Mouse (Mus musculus) liver, embryonic 11.5 days (tissue): ENCODE measurements at regions not wholly inside any gene's neighbourhood (a gene's known extent, or its start where the extent isn't known, plus 50 kb on each side); places are given as distances from the start of the nearest gene placed in this dataset.

Experiments
- ATAC-seq: fragments of 200-750 bp; cut with Nextera tagmentation; replicated peaks from 2 replicates; pipeline ENCODE4 v1.8.0; 2017; ENCODE audit warnings: moderate number of reproducible peaks, mild to moderate bottlenecking, moderate TSS enrichment, moderate library complexity; ENCODE audit not compliant: low FRiP score
- DNase-seq: peaks from one replicate; pipeline ENCODE4 v3.0.0-alpha.2; 2017; ENCODE audit warnings: low spot score
- H3K27ac ChIP-seq: fragments of 300-500 bp; sonication (generic); 2 replicates; pipeline ENCODE4 v1.5.1; 2014; ENCODE audit warnings: mild to moderate bottlenecking, low read depth, low read length, control low read depth
- H3K27me3 ChIP-seq: fragments of 300-500 bp; sonication (generic); replicated peaks from 2 replicates; pipeline ENCODE4 v1.6.1; 2014; ENCODE audit warnings: low read length, mixed read lengths; ENCODE audit not compliant: control insufficient read depth, insufficient read depth
- H3K36me3 ChIP-seq: fragments of 300-500 bp; sonication (generic); 2 replicates; pipeline ENCODE4 v1.6.1; 2014; ENCODE audit warnings: mild to moderate bottlenecking, low read length, moderate library complexity, mixed read lengths; ENCODE audit not compliant: control insufficient read depth, insufficient read depth
- H3K4me1 ChIP-seq: fragments of 300-500 bp; sonication (generic); replicated peaks from 2 replicates; pipeline ENCODE4 v1.6.1; 2014; ENCODE audit warnings: low read length, mixed read lengths; ENCODE audit not compliant: control insufficient read depth, insufficient read depth
- H3K4me2 ChIP-seq: fragments of 300-500 bp; sonication (generic); 2 replicates; pipeline ENCODE4 v1.6.1; 2014; ENCODE audit warnings: mild to moderate bottlenecking, control low read depth, moderate library complexity
- H3K4me3 ChIP-seq: fragments of 300-500 bp; sonication (generic); 2 replicates; pipeline ENCODE4 v1.5.1; 2014; ENCODE audit warnings: low read depth, low read length, control low read depth
- H3K9ac ChIP-seq: fragments of 300-500 bp; sonication (generic); 2 replicates; pipeline ENCODE4 v1.6.1; 2014; ENCODE audit warnings: low read depth, low read length, control low read depth
- H3K9me3 ChIP-seq: fragments of 300-500 bp; sonication (generic); 2 replicates; pipeline ENCODE4 v1.6.1; 2016; ENCODE audit warnings: low read length, inconsistent platforms, mixed read lengths; ENCODE audit not compliant: control insufficient read depth
- WGBS: fragments of 180-500 bp; shearing (Covaris S2); extraction: QIAGEN DNeasy Blood & Tissue Kit; methylation state at CpG from one replicate; pipeline ENCODE4 v1.1.7; 2014; 5-methylcytosine and 5-hydroxymethylcytosine counted together

DNA sequence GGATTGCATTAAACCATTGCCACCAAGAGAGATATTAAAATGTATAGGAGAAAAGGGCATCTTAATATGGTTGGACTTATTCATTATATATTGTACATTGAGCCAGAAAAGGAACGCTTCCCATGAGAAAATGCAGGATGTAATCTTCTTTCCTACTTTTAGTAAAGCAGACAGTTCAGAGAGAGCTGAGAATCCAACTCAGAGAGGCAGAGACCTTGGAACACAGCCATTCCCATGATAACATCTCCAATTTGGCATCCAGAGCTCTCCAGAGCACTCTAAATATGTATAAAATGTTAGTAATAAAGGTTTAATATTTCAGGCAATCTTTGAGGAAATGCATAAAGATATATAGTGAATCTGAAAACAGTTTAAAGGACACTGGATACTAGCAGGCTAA, 199.3 kb upstream of the Asb5 start:
- WGBS = 95% methylated on average over 1 of the region's 1 CpGs
- ATAC-seq (no peak), DNase-seq (no peak)
- Histone ChIP-seq H3K4me3 (no peak overlapping the region), H3K4me2 (no peak overlapping the region), H3K36me3 (no peaks in the 10 kb centered on the region), H3K4me1 (no peaks in the 10 kb centered on the region), H3K27ac (no peak overlapping the region), H3K9me3 (no peaks in the 10 kb centered on the region), H3K9ac (no peak overlapping the region), H3K27me3 (no peaks in the 10 kb centered on the region)

DNA sequence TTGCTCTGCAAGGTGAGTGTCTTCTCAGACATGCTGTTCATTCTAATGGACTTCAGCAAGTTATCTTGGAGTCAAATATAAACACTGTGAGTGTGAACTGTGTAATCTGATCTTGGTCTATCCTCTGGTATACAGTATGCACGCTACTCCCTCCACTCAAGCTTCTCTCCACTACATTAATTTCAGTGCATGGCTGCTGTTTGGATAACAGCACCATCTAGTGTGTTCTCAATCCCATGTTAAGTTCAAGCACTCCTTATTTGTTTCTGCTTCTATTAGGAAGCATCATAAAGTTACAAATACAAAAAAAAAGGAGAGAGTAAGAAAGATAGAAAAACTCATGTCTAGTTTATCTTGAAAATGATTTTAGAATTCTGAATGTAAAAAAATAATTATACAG, 197.5 kb upstream of the Asb5 start:
- DNase-seq = no peak
- ATAC-seq = no peak
- no peaks in the 10 kb centered on the region for H3K4me1 ChIP-seq
- no peak overlapping the region for H3K9ac ChIP-seq
- no peak overlapping the region for H3K4me2 ChIP-seq
- H3K27ac ChIP-seq = no peak overlapping the region
- no peak overlapping the region for H3K4me3 ChIP-seq
- H3K36me3 ChIP-seq = no peaks in the 10 kb centered on the region
- H3K27me3 ChIP-seq = no peaks in the 10 kb centered on the region
- WGBS = 44% methylated on average over 1 of the region's 1 CpGs
- no peaks in the 10 kb centered on the region for H3K9me3 ChIP-seq

DNA sequence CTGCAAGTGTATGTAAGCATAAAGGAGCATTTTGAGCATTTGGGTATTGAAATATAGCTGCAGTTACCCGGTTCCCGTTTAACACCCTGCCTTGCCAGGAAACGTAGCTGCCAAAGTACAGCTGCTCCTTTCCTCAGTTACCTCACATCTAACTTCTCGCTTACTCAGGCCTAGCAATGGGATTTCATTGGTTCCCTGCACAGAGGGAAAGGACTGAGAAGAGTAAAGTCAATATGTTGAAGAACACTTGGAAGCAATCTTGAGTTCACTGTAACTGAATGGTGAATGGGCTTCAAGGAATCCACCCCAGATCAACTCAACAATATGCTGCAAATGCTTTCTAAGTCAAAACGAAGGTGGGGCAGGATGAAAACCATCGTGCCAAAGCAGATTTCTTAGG, 178.3 kb upstream of the Asb5 start:
- H3K4me2 ChIP-seq = no peak overlapping the region
- no peaks in the 10 kb centered on the region for H3K4me1 ChIP-seq
- ATAC-seq (no peak), DNase-seq (no peak)
- H3K27ac ChIP-seq = no peak overlapping the region
- no peaks in the 10 kb centered on the region for H3K36me3 ChIP-seq
- no peaks in the 10 kb centered on the region for H3K27me3 ChIP-seq
- H3K9me3 ChIP-seq = no peaks in the 10 kb centered on the region
- no peak overlapping the region for H3K4me3 ChIP-seq
- no peak overlapping the region for H3K9ac ChIP-seq
- WGBS = 83% methylated on average over 6 of the region's 6 CpGs

DNA sequence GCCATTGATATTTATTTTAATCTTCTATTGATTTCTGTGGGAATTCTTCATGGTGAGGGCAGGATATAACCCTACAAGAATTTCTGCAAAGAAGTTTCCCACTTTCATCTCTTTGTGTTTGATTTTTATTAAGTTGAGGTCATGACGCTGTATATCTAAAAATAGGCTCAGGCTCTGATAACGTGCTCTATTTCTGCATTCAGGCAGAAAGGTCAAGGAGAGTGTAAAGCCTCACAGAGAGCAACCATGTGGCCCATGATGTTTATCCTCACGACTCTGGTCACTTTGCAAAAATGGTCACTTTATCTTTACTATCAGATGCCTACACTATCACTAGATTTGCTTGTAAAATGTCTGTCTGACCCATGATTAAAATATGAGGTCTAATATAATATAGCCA, 167.7 kb upstream of the Asb5 start:
- no peaks in the 10 kb centered on the region for H3K27me3 ChIP-seq
- H3K9ac ChIP-seq = no peak overlapping the region
- no peak overlapping the region for H3K27ac ChIP-seq
- no peaks in the 10 kb centered on the region for H3K4me1 ChIP-seq
- H3K9me3 ChIP-seq = no peaks in the 10 kb centered on the region
- no peaks in the 10 kb centered on the region for H3K36me3 ChIP-seq
- DNase-seq = no peak
- no peak overlapping the region for H3K4me2 ChIP-seq
- WGBS = 44% methylated on average over 3 of the region's 3 CpGs
- H3K4me3 ChIP-seq = no peak overlapping the region
- ATAC-seq = no peak

DNA sequence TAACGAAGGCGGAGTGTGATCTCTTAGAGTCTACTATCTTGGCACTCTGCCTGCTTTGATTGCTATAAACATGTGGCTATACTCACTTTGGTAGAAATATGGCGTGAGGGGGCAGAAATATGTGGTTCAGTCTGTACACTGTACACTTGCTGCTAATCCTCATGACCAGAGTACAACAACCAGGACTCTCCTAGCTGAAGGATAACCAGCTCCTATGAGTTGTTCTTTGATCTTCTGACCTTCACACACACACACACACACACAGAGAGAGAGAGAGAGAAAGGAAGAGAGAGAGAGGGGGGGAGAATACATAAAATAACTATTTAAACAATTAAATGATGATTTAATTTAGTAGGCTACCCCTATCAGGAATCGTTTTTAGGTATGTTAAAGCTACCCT, 158.9 kb upstream of the Asb5 start:
- DNase-seq (no peak), ATAC-seq (no peak)
- Histone ChIP-seq H3K4me2 (no peak overlapping the region), H3K9me3 (no peaks in the 10 kb centered on the region), H3K27me3 (no peaks in the 10 kb centered on the region), H3K9ac (no peak overlapping the region), H3K4me3 (no peak overlapping the region), H3K27ac (no peak overlapping the region), H3K4me1 (no peaks in the 10 kb centered on the region), H3K36me3 (no peaks in the 10 kb centered on the region)
- WGBS = 77% methylated on average over 4 of the region's 4 CpGs

DNA sequence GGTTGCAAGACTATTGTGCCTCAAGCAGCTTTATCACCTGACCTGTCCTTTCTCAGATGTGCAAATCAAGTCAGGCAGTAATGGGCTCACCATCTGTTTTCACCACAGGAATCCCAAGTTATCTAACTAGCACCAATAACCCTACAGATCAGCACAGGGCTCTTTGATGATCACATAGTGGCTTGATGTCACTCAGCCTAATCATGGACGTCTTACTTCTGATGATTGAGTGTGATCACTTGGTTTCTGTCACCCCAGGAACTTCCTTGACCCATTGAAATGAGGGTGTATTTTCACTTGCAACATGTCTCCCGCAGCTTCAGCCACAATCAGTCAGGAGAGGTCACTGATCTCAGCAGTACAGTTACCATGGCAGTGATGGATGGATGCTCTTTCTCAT, 158.3 kb upstream of the Asb5 start:
- WGBS = 36% methylated on average over 2 of the region's 2 CpGs
- H3K36me3 ChIP-seq = no peaks in the 10 kb centered on the region
- DNase-seq = no peak
- no peaks in the 10 kb centered on the region for H3K27me3 ChIP-seq
- no peak overlapping the region for H3K4me2 ChIP-seq
- H3K27ac ChIP-seq = no peak overlapping the region
- H3K4me1 ChIP-seq = no peaks in the 10 kb centered on the region
- no peak overlapping the region for H3K9ac ChIP-seq
- no peaks in the 10 kb centered on the region for H3K9me3 ChIP-seq
- ATAC-seq = no peak
- H3K4me3 ChIP-seq = no peak overlapping the region

DNA sequence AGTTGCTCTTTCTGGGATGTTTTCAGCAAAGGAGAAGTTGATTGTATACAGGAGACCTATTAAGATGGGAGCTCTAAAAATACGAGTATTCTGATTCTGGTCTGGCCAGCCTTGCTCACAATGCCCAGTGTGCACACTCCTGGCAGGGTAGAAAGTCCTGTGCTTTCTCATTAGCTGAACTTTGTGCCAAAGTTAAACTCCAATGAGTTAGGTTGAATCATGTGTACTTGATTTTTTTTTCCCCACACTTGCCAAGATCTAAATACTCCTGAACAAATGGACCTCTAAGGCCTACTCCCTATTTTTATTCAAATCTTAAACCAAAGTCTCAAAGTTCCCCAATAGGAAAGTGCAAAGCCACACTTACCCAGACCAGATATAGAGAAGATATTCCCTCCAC, 156.5 kb upstream of the Asb5 start:
- no peaks in the 10 kb centered on the region for H3K4me1 ChIP-seq
- H3K27me3 ChIP-seq = no peaks in the 10 kb centered on the region
- H3K4me3 ChIP-seq = no peak overlapping the region
- no peak overlapping the region for H3K9ac ChIP-seq
- no peaks in the 10 kb centered on the region for H3K9me3 ChIP-seq
- no peak for ATAC-seq
- H3K4me2 ChIP-seq = no peak overlapping the region
- H3K27ac ChIP-seq = no peak overlapping the region
- H3K36me3 ChIP-seq = no peaks in the 10 kb centered on the region
- WGBS = 77% methylated on average over 1 of the region's 1 CpGs
- no peak for DNase-seq

DNA sequence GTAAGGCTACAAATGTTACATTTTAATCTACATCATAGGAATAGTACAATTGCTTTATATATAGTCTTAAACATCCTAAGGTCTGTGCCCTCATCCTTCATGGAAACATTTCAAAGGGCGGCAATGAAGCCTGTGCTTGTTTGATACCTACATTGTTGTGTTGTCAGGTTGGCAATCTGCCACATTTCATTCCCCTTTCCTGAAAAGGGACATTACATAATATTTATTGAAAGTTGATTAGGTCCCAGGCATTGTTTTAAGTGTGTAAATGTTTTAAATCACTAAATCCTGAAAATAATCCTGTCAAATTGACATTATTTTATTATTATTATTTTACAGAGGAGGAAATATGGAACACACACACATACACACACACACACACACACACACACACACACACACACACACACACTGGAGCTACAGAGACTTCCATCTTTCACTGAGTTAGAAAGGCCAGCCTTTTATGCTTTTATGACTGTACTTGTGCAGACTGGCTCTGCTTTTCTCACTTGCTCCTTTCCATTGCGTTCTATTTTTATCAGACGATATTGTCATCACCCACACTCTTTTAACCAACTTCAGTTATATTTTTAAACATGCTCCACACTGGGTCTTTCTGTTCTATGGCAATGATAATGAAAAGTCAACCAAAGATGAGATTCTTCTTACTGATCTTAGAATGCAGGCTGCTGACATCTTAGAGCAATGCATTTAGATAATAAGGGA, 153.8 kb upstream of the Asb5 start:
- Histone ChIP-seq H3K4me1 (no peaks in the 10 kb centered on the region), H3K9me3 (no peaks in the 10 kb centered on the region), H3K27ac (no peak overlapping the region), H3K4me2 (no peak overlapping the region), H3K36me3 (no peaks in the 10 kb centered on the region), H3K4me3 (no peak overlapping the region), H3K9ac (no peak overlapping the region), H3K27me3 (no peaks in the 10 kb centered on the region)
- ATAC-seq (no peak), DNase-seq (no peak)
- 79% methylated on average over 3 of the region's 3 CpGs for WGBS

DNA sequence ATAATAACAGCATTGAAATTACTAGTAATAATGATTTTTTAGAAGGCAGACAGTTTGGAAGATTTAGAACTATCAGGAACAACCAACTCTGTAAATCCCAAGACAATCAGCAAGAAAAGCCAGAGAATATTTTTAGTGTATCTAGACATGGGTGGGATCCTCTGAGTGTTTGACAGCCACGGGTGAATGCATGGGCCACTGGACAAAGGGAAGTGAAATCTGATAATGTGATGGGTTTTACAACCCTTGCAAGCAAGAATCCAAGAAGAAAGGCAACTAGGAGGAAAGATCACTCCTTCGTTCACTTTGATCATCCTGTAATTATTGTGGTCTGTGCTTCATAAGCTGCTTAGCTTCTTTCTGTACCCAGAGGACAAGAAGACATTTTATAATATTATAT, 149.2 kb upstream of the Asb5 start:
- H3K36me3 ChIP-seq = no peaks in the 10 kb centered on the region
- no peak overlapping the region for H3K4me3 ChIP-seq
- no peak for DNase-seq
- no peaks in the 10 kb centered on the region for H3K4me1 ChIP-seq
- H3K27me3 ChIP-seq = no peaks in the 10 kb centered on the region
- 52% methylated on average over 2 of the region's 2 CpGs for WGBS
- H3K4me2 ChIP-seq = no peak overlapping the region
- H3K9me3 ChIP-seq = no peaks in the 10 kb centered on the region
- ATAC-seq = no peak
- no peak overlapping the region for H3K9ac ChIP-seq
- no peak overlapping the region for H3K27ac ChIP-seq
